Mouse (Mus musculus) neural tube, embryonic 12.5 days (tissue): Measurements from ENCODE around the gene Rora. TPM values are rescaled to one million over a fixed set of nuclear protein-coding genes. Genes with fewer than 3 reads are reported as not detected.

Experiments
- ATAC-seq: fragments of 200-750 bp; cut with Nextera tagmentation; 2 replicates; pipeline ENCODE4 v1.8.0; 2017; ENCODE audit warnings: low read depth, mild to moderate bottlenecking, moderate TSS enrichment, moderate library complexity; ENCODE audit not compliant: low FRiP score
- H3K27ac ChIP-seq: fragments of 300-500 bp; sonication (generic); 2 replicates; pipeline ENCODE4 v1.5.1; 2016
- H3K27me3 ChIP-seq: fragments of 300-500 bp; sonication (generic); replicated peaks from 2 replicates; pipeline ENCODE4 v1.6.1; 2016; ENCODE audit warnings: mild to moderate bottlenecking
- H3K36me3 ChIP-seq: fragments of 300-500 bp; sonication (generic); 2 replicates; pipeline ENCODE4 v1.6.1; 2016; ENCODE audit warnings: mild to moderate bottlenecking
- H3K4me1 ChIP-seq: fragments of 300-500 bp; sonication (generic); 2 replicates; pipeline ENCODE4 v1.6.1; 2016
- H3K4me2 ChIP-seq: fragments of 300-500 bp; sonication (generic); replicated peaks from 2 replicates; pipeline ENCODE4 v1.6.1; 2016; ENCODE audit warnings: mild to moderate bottlenecking
- H3K4me3 ChIP-seq: fragments of 300-500 bp; sonication (generic); 2 replicates; pipeline ENCODE4 v1.5.1; 2016
- H3K9ac ChIP-seq: fragments of 300-500 bp; sonication (generic); 2 replicates; pipeline ENCODE4 v1.6.1; 2016; ENCODE audit warnings: mild to moderate bottlenecking
- H3K9me3 ChIP-seq: fragments of 300-500 bp; sonication (generic); 2 replicates; pipeline ENCODE4 v1.6.1; 2016; ENCODE audit warnings: mild to moderate bottlenecking
- WGBS: fragments of 180-500 bp; shearing (Covaris S2); methylation state at CpG from one replicate; pipeline ENCODE4 v1.1.7; 2016; 5-methylcytosine and 5-hydroxymethylcytosine counted together
- polyA plus RNA-seq: library from polyadenylated mRNA; unstranded; fragments of >200 nt; fragmentation: Nextera tagmentation; extraction: Ambion mirVana; gene quantifications from 2 replicates; pipeline ENCODE4 v1.2.1, GENCODE M21; 2016

Rora gene
- polyA plus RNA-seq, 1 experiment from 2014 or later, result 5.3 TPM

GRCm38 (mm10) chr9:68978656-68979055 lies 325.1 kb downstream of the Rora start:
- ATAC-seq, result no peak
- no peaks in the 10 kb centered on the region for H3K36me3 ChIP-seq
- no peak overlapping the region for H3K9ac ChIP-seq
- no peaks in the 10 kb centered on the region for H3K4me1 ChIP-seq
- WGBS, result 71% methylated on average over 4 of the region's 4 CpGs
- H3K27me3 ChIP-seq, result no peaks in the 10 kb centered on the region
- no peak overlapping the region for H3K4me2 ChIP-seq
- no peaks in the 10 kb centered on the region for H3K9me3 ChIP-seq
- no peak overlapping the region for H3K4me3 ChIP-seq
- no peak overlapping the region for H3K27ac ChIP-seq

- H3K4me1 ChIP-seq, result no peaks in the 10 kb centered on the region
- 0 out of 2 replicates have a peak, but pooled peaks cover 4% of the 10 kb centered on the region for H3K27me3 ChIP-seq
- no peak overlapping the region for H3K27ac ChIP-seq
- 80% methylated on average over 4 of the region's 4 CpGs for WGBS
- H3K36me3 ChIP-seq, result no peaks in the 10 kb centered on the region
- H3K4me2 ChIP-seq, result no peak overlapping the region
- H3K9ac ChIP-seq, result no peak overlapping the region
- ATAC-seq, result no peak
- H3K4me3 ChIP-seq, result no peak overlapping the region
- no peaks in the 10 kb centered on the region for H3K9me3 ChIP-seq
These were observed 326.5 kb downstream of the Rora start for GRCm38 (mm10) chr9:68980041-68980440.

- no peak for ATAC-seq
- H3K27ac ChIP-seq, result no peak overlapping the region
- no peak overlapping the region for H3K4me2 ChIP-seq
- H3K9ac ChIP-seq, result no peak overlapping the region
- no peaks in the 10 kb centered on the region for H3K9me3 ChIP-seq
- no peaks in the 10 kb centered on the region for H3K36me3 ChIP-seq
- H3K4me3 ChIP-seq, result no peak overlapping the region
- 82% methylated on average over 6 of the region's 6 CpGs for WGBS
- no peaks in the 10 kb centered on the region for H3K4me1 ChIP-seq
- H3K27me3 ChIP-seq, result 0 out of 2 replicates have a peak, but pooled peaks cover 4% of the 10 kb centered on the region
These were observed 331.5 kb downstream of the Rora start for GRCm38 (mm10) chr9:68985046-68985445.

GRCm38 (mm10) chr9:68985796-68986195 lies 332.2 kb downstream of the Rora start:
- WGBS, result 24% methylated on average over 3 of the region's 3 CpGs
- H3K27ac ChIP-seq, result no peak overlapping the region
- no peak for ATAC-seq

GRCm38 (mm10) chr9:68987290-68988042 lies 333.9 kb downstream of the Rora start:
- H3K9me3 ChIP-seq, result no peaks in the 10 kb centered on the region
- H3K27ac ChIP-seq, result no peak overlapping the region
- H3K4me1 ChIP-seq, result no peaks in the 10 kb centered on the region
- WGBS, result 77% methylated on average over 6 of the region's 6 CpGs
- ATAC-seq, result no peak
- 0 out of 2 replicates have a peak, but pooled peaks cover 4% of the 10 kb centered on the region for H3K27me3 ChIP-seq
- H3K4me3 ChIP-seq, result no peak overlapping the region
- H3K4me2 ChIP-seq, result no peak overlapping the region
- H3K9ac ChIP-seq, result no peak overlapping the region
- H3K36me3 ChIP-seq, result no peaks in the 10 kb centered on the region

More at GRCm38 (mm10) chr9:68985796-68986195, 332.2 kb downstream of the Rora start:
- H3K9me3 ChIP-seq, result no peaks in the 10 kb centered on the region
- no peaks in the 10 kb centered on the region for H3K4me1 ChIP-seq
- no peak overlapping the region for H3K9ac ChIP-seq
- no peak overlapping the region for H3K4me2 ChIP-seq
- 0 out of 2 replicates have a peak, but pooled peaks cover 4% of the 10 kb centered on the region for H3K27me3 ChIP-seq
- no peak overlapping the region for H3K4me3 ChIP-seq
- no peaks in the 10 kb centered on the region for H3K36me3 ChIP-seq

- Histone ChIP-seq H3K27me3 (0 out of 2 replicates have a peak, but pooled peaks cover 4% of the 10 kb centered on the region), H3K4me2 (no peak overlapping the region)
- ATAC-seq, result no peak
These were observed 334.8 kb downstream of the Rora start for GRCm38 (mm10) chr9:68988162-68988911.

GRCm38 (mm10) chr9:68989885-68990449 lies 336.4 kb downstream of the Rora start:
- H3K27ac ChIP-seq, result no peak overlapping the region
- WGBS, result 68% methylated on average over 7 of the region's 7 CpGs
- ATAC-seq, result no peak

More at GRCm38 (mm10) chr9:68988162-68988911, 334.8 kb downstream of the Rora start:
- H3K36me3 ChIP-seq, result no peaks in the 10 kb centered on the region
- 84% methylated on average over 13 of the region's 13 CpGs for WGBS
- H3K4me1 ChIP-seq, result no peaks in the 10 kb centered on the region
- H3K27ac ChIP-seq, result no peak overlapping the region
- H3K9ac ChIP-seq, result no peak overlapping the region
- no peak overlapping the region for H3K4me3 ChIP-seq
- H3K9me3 ChIP-seq, result no peaks in the 10 kb centered on the region

GRCm38 (mm10) chr9:68993881-68994280 lies 340.3 kb downstream of the Rora start:
- Histone ChIP-seq H3K4me2 (no peak overlapping the region), H3K36me3 (no peaks in the 10 kb centered on the region)
- 76% methylated on average over 2 of the region's 2 CpGs for WGBS

More at GRCm38 (mm10) chr9:68989885-68990449, 336.4 kb downstream of the Rora start:
- H3K36me3 ChIP-seq, result no peaks in the 10 kb centered on the region
- no peaks in the 10 kb centered on the region for H3K4me1 ChIP-seq
- no peak overlapping the region for H3K4me3 ChIP-seq
- H3K4me2 ChIP-seq, result no peak overlapping the region
- no peaks in the 10 kb centered on the region for H3K9me3 ChIP-seq
- no peaks in the 10 kb centered on the region for H3K27me3 ChIP-seq
- H3K9ac ChIP-seq, result no peak overlapping the region

GRCm38 (mm10) chr9:68998961-68999360 lies 345.4 kb downstream of the Rora start:
- ATAC-seq, result no peak
- H3K36me3 ChIP-seq, result no peaks in the 10 kb centered on the region
- no peak overlapping the region for H3K9ac ChIP-seq
- H3K4me2 ChIP-seq, result no peak overlapping the region
- 92% methylated on average over 9 of the region's 9 CpGs for WGBS
- H3K9me3 ChIP-seq, result 0 out of 2 replicates have a peak, but pooled peaks cover 3% of the 10 kb centered on the region
- H3K4me3 ChIP-seq, result no peak overlapping the region
- no peaks in the 10 kb centered on the region for H3K27me3 ChIP-seq
- H3K4me1 ChIP-seq, result no peaks in the 10 kb centered on the region
- no peak overlapping the region for H3K27ac ChIP-seq

More at GRCm38 (mm10) chr9:68993881-68994280, 340.3 kb downstream of the Rora start:
- H3K4me3 ChIP-seq, result no peak overlapping the region
- ATAC-seq, result no peak
- no peak overlapping the region for H3K27ac ChIP-seq
- no peak overlapping the region for H3K9ac ChIP-seq
- H3K27me3 ChIP-seq, result no peaks in the 10 kb centered on the region
- H3K9me3 ChIP-seq, result 0 out of 2 replicates have a peak, but pooled peaks cover 3% of the 10 kb centered on the region
- no peaks in the 10 kb centered on the region for H3K4me1 ChIP-seq

GRCm38 (mm10) chr9:69004514-69004913 lies 350.9 kb downstream of the Rora start:
- ATAC-seq, result no peak
- H3K4me1 ChIP-seq, result no peaks in the 10 kb centered on the region
- no peaks in the 10 kb centered on the region for H3K36me3 ChIP-seq
- no peaks in the 10 kb centered on the region for H3K27me3 ChIP-seq
- no peak overlapping the region for H3K27ac ChIP-seq
- 76% methylated on average over 9 of the region's 9 CpGs for WGBS
- H3K9ac ChIP-seq, result no peak overlapping the region
- no peaks in the 10 kb centered on the region for H3K9me3 ChIP-seq
- H3K4me3 ChIP-seq, result no peak overlapping the region
- no peak overlapping the region for H3K4me2 ChIP-seq

GRCm38 (mm10) chr9:69006666-69007065 lies 353.1 kb downstream of the Rora start:
- no peak overlapping the region for H3K4me2 ChIP-seq

GRCm38 (mm10) chr9:69008706-69009105 lies 355.1 kb downstream of the Rora start:
- Histone ChIP-seq H3K27ac (no peak overlapping the region), H3K4me1 (no peaks in the 10 kb centered on the region)
- WGBS, result 76% methylated on average over 2 of the region's 2 CpGs

More at GRCm38 (mm10) chr9:69006666-69007065, 353.1 kb downstream of the Rora start:
- no peak overlapping the region for H3K9ac ChIP-seq
- no peak for ATAC-seq
- WGBS, result 78% methylated on average over 3 of the region's 3 CpGs
- H3K4me1 ChIP-seq, result no peaks in the 10 kb centered on the region
- no peaks in the 10 kb centered on the region for H3K9me3 ChIP-seq
- H3K27me3 ChIP-seq, result no peaks in the 10 kb centered on the region
- H3K4me3 ChIP-seq, result no peak overlapping the region
- no peaks in the 10 kb centered on the region for H3K36me3 ChIP-seq
- no peak overlapping the region for H3K27ac ChIP-seq

More at GRCm38 (mm10) chr9:69008706-69009105, 355.1 kb downstream of the Rora start:
- H3K36me3 ChIP-seq, result no peaks in the 10 kb centered on the region
- no peak overlapping the region for H3K4me2 ChIP-seq
- no peaks in the 10 kb centered on the region for H3K27me3 ChIP-seq
- no peak overlapping the region for H3K9ac ChIP-seq
- ATAC-seq, result no peak
- no peak overlapping the region for H3K4me3 ChIP-seq
- H3K9me3 ChIP-seq, result no peaks in the 10 kb centered on the region
